Mouse (Mus musculus): ENCODE data around the gene Gimap7. TPM values are rescaled to one million over a fixed set of nuclear protein-coding genes. Genes with fewer than 3 reads are reported as not detected.

The Gimap7 gene
- total and polyA plus RNA-seq, 2 experiments: 0.35 to 0.37 TPM

DNA sequence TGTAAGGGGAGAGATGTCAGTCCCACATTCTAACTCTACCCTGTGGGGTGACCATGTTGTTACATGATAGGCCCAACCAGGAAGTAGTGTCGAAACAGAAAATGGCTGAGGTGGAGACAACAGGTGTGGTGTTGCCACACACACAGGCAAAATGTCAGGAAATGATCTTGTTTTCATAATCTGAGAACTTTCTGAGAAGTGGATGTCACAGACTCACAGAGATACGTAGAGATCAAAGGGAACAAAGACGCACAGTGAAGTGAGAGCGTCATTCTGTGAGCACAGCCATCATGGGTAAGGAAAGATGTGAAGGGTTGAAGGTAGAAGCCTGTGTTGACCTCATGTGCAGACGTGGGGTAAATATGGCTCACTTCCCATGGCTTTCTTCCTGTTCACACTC is 9.3 kb downstream of the Gimap7 start:
- no peaks in the 10 kb centered on the region for H3K27me3 ChIP-seq (ENCODE audit: control insufficient read depth, insufficient read depth, low read length)
- DNase-seq (ENCODE audit: extremely low read depth, low read depth, low spot score): no peak
- H3K27ac ChIP-seq (replicated peaks; ENCODE audit: insufficient read depth, low read depth, low read length): no peak overlapping the region
- H3K9ac ChIP-seq (ENCODE audit: low read depth, low read length): no peak overlapping the region
- 87% methylated on average over 5 of the region's 5 CpGs for WGBS
- no peaks in the 10 kb centered on the region for H3K79me2 ChIP-seq (ENCODE audit: control insufficient read depth, insufficient read depth, low read length)
- no peak overlapping the region for H3K4me3 ChIP-seq (ENCODE audit: insufficient read depth, low read depth, low read length)
- H3K4me1 ChIP-seq (ENCODE audit: control insufficient read depth, insufficient read depth, low read length): no peaks in the 10 kb centered on the region
- no peaks in the 10 kb centered on the region for H3K36me3 ChIP-seq (ENCODE audit: control insufficient read depth, insufficient read depth, low read length)
- TF ChIP-seq POLR2A (IDR thresholded peaks at IDR 0.05; ENCODE audit: extremely low read depth, insufficient read depth, low read length) (no peak), CTCF (IDR thresholded peaks at IDR 0.05; ENCODE audit: low read depth, low read length) (no peak)

- H3K36me3 ChIP-seq (ENCODE audit: control insufficient read depth, insufficient read depth, low read length): no peaks in the 10 kb centered on the region
- no peaks in the 10 kb centered on the region for H3K4me1 ChIP-seq (ENCODE audit: control insufficient read depth, insufficient read depth, low read length)
- H3K9ac ChIP-seq (ENCODE audit: low read depth, low read length): no peak overlapping the region
- no peaks in the 10 kb centered on the region for H3K79me2 ChIP-seq (ENCODE audit: control insufficient read depth, insufficient read depth, low read length)
- peak; percentile 30 for DNase-seq (ENCODE audit: extremely low read depth, low read depth, low spot score)
- H3K27ac ChIP-seq (replicated peaks; ENCODE audit: insufficient read depth, low read depth, low read length): no peak overlapping the region
- 56% methylated on average over 8 of the region's 8 CpGs for WGBS
- H3K27me3 ChIP-seq (ENCODE audit: control insufficient read depth, insufficient read depth, low read length): no peaks in the 10 kb centered on the region
- no peak overlapping the region for H3K4me3 ChIP-seq (ENCODE audit: insufficient read depth, low read depth, low read length)
- TF ChIP-seq CTCF (IDR thresholded peaks at IDR 0.05; ENCODE audit: low read depth, low read length) (no peak), POLR2A (IDR thresholded peaks at IDR 0.05; ENCODE audit: extremely low read depth, insufficient read depth, low read length) (no peak)
These were observed 14.5 kb downstream of the Gimap7 start for GRCm38 (mm10) chr6:48732864-48733304.

DNA sequence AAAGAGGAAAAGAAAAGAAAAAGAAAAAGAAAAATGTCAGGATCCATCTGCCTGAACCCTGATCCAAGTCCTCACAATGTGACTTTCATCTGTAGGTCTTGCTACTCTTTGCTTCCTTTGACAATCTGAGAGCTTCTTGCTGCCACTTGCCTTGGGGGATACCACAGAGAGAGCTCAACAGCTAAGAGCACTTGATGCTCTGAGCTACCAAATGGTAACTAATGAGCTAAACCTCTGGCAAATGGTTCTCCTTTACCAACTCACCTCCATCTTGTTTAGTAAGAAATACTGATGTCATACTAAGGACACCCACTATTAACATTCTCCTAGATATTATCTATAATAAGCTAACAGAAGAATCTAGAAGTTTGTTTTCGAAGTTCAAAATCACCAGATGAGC is 15.2 kb downstream of the Gimap7 start:
- no peak overlapping the region for H3K4me3 ChIP-seq (ENCODE audit: insufficient read depth, low read depth, low read length)
- H3K79me2 ChIP-seq (ENCODE audit: control insufficient read depth, insufficient read depth, low read length): no peaks in the 10 kb centered on the region
- no peak overlapping the region for H3K9ac ChIP-seq (ENCODE audit: low read depth, low read length)
- no peak overlapping the region for H3K27ac ChIP-seq (replicated peaks; ENCODE audit: insufficient read depth, low read depth, low read length)
- no peak for DNase-seq (ENCODE audit: extremely low read depth, low read depth, low spot score)
- TF ChIP-seq POLR2A (IDR thresholded peaks at IDR 0.05; ENCODE audit: extremely low read depth, insufficient read depth, low read length) (no peak), CTCF (IDR thresholded peaks at IDR 0.05; ENCODE audit: low read depth, low read length) (no peak)
- no peaks in the 10 kb centered on the region for H3K4me1 ChIP-seq (ENCODE audit: control insufficient read depth, insufficient read depth, low read length)
- H3K36me3 ChIP-seq (ENCODE audit: control insufficient read depth, insufficient read depth, low read length): no peaks in the 10 kb centered on the region
- WGBS: 91% methylated on average over 1 of the region's 1 CpGs
- H3K27me3 ChIP-seq (ENCODE audit: control insufficient read depth, insufficient read depth, low read length): no peaks in the 10 kb centered on the region

- DNase-seq (ENCODE audit: extremely low read depth, low read depth, low spot score): no peak
- TF ChIP-seq POLR2A (IDR thresholded peaks at IDR 0.05; ENCODE audit: extremely low read depth, insufficient read depth, low read length) (no peak), CTCF (IDR thresholded peaks at IDR 0.05; ENCODE audit: low read depth, low read length) (no peak)
- no peak overlapping the region for H3K9ac ChIP-seq (ENCODE audit: low read depth, low read length)
These were observed 18.6 kb downstream of the Gimap7 start for GRCm38 (mm10) chr6:48737053-48737452.

GRCm38 (mm10) chr6:48737688-48738087 is 19.3 kb downstream of the Gimap7 start:
- H3K27ac ChIP-seq (replicated peaks; ENCODE audit: insufficient read depth, low read depth, low read length): no peak overlapping the region

More at GRCm38 (mm10) chr6:48737053-48737452, 18.6 kb downstream of the Gimap7 start:
- Histone ChIP-seq H3K36me3 (ENCODE audit: control insufficient read depth, insufficient read depth, low read length) (no peaks in the 10 kb centered on the region), H3K27me3 (ENCODE audit: control insufficient read depth, insufficient read depth, low read length) (no peaks in the 10 kb centered on the region), H3K4me3 (ENCODE audit: insufficient read depth, low read depth, low read length) (no peak overlapping the region), H3K4me1 (ENCODE audit: control insufficient read depth, insufficient read depth, low read length) (peaks cover 6% of the 10 kb centered on the region), H3K27ac (replicated peaks; ENCODE audit: insufficient read depth, low read depth, low read length) (no peak overlapping the region), H3K79me2 (ENCODE audit: control insufficient read depth, insufficient read depth, low read length) (no peaks in the 10 kb centered on the region)
- 88% methylated on average over 2 of the region's 2 CpGs for WGBS

GRCm38 (mm10) chr6:48738961-48739779 is 20.7 kb downstream of the Gimap7 start, which contains the start of gene Gimap1:
Gimap1 (plus strand) TSS chr6:48739054.
- Histone ChIP-seq H3K27me3 (ENCODE audit: control insufficient read depth, insufficient read depth, low read length) (no peaks in the 10 kb centered on the region), H3K4me1 (ENCODE audit: control insufficient read depth, insufficient read depth, low read length) (peaks cover 6% of the 10 kb centered on the region), H3K4me3 (ENCODE audit: insufficient read depth, low read depth, low read length) (peak within 1 kb of the TSS; percentile 64), H3K27ac (replicated peaks; ENCODE audit: insufficient read depth, low read depth, low read length) (peak within 1 kb of the TSS; percentile 78), H3K79me2 (ENCODE audit: control insufficient read depth, insufficient read depth, low read length) (peaks cover 4% of the 10 kb centered on the region; the same call in 1 of the 2 replicates), H3K36me3 (ENCODE audit: control insufficient read depth, insufficient read depth, low read length) (no peaks in the 10 kb centered on the region), H3K9ac (ENCODE audit: low read depth, low read length) (peak within 1 kb of the TSS; percentile 71)
- no peak for DNase-seq (ENCODE audit: extremely low read depth, low read depth, low spot score)
- TF ChIP-seq CTCF (IDR thresholded peaks at IDR 0.05; ENCODE audit: low read depth, low read length) (no peak), POLR2A (IDR thresholded peaks at IDR 0.05; ENCODE audit: extremely low read depth, insufficient read depth, low read length) (no peak)
- 75% methylated on average over 15 of the region's 15 CpGs for WGBS

More at GRCm38 (mm10) chr6:48737688-48738087, 19.3 kb downstream of the Gimap7 start:
- Histone ChIP-seq H3K4me3 (ENCODE audit: insufficient read depth, low read depth, low read length) (no peak overlapping the region), H3K27me3 (ENCODE audit: control insufficient read depth, insufficient read depth, low read length) (no peaks in the 10 kb centered on the region), H3K36me3 (ENCODE audit: control insufficient read depth, insufficient read depth, low read length) (no peaks in the 10 kb centered on the region), H3K9ac (ENCODE audit: low read depth, low read length) (no peak overlapping the region), H3K4me1 (ENCODE audit: control insufficient read depth, insufficient read depth, low read length) (peaks cover 6% of the 10 kb centered on the region), H3K79me2 (ENCODE audit: control insufficient read depth, insufficient read depth, low read length) (peaks cover 1% of the 10 kb centered on the region; the same call in 1 of the 2 replicates)
- no peak for TF ChIP-seq POLR2A (IDR thresholded peaks at IDR 0.05; ENCODE audit: extremely low read depth, insufficient read depth, low read length)
- no peak for TF ChIP-seq CTCF (IDR thresholded peaks at IDR 0.05; ENCODE audit: low read depth, low read length)
- DNase-seq (ENCODE audit: extremely low read depth, low read depth, low spot score): peak; percentile 62
- 59% methylated on average over 5 of the region's 5 CpGs for WGBS
